Mouse (Mus musculus) hindbrain, postnatal 0 days (tissue): ENCODE data around the gene Unc45b. TPM values are rescaled to one million over a fixed set of nuclear protein-coding genes. Genes with fewer than 3 reads are reported as not detected.
A peak's percentile ranks its signal among the peaks of the same experiment; 100 is the strongest.

Experiments
- ATAC-seq: fragments of 200-750 bp; cut with Nextera tagmentation; 2 replicates; pipeline ENCODE4 v1.8.0; 2017; ENCODE audit warnings: mild to moderate bottlenecking, moderate TSS enrichment, moderate library complexity
- DNase-seq: peaks from one replicate; pipeline ENCODE4 v3.0.0-alpha.2; 2015; ENCODE audit warnings: low spot score
- H3K27ac ChIP-seq: fragments of 300-500 bp; sonication (generic); 2 replicates; pipeline ENCODE4 v1.5.1; 2014; ENCODE audit warnings: mild to moderate bottlenecking
- H3K27me3 ChIP-seq: fragments of 300-500 bp; sonication (generic); 2 replicates; pipeline ENCODE4 v1.6.1; 2014; ENCODE audit warnings: low read length, mixed read lengths; ENCODE audit not compliant: insufficient read depth
- H3K36me3 ChIP-seq: fragments of 300-500 bp; sonication (generic); 2 replicates; pipeline ENCODE4 v1.6.1; 2014; ENCODE audit warnings: low read length, mixed read lengths; ENCODE audit not compliant: insufficient read depth
- H3K4me1 ChIP-seq: fragments of 300-500 bp; sonication (generic); 2 replicates; pipeline ENCODE4 v1.6.1; 2014; ENCODE audit warnings: antibody characterized with exemption, low read length, mixed read lengths; ENCODE audit not compliant: insufficient read depth
- H3K4me2 ChIP-seq: fragments of 300-500 bp; sonication (generic); 2 replicates; pipeline ENCODE4 v1.6.1; 2014; ENCODE audit warnings: low read depth, mild to moderate bottlenecking, low read length, moderate library complexity, mixed read lengths
- H3K4me3 ChIP-seq: fragments of 300-500 bp; sonication (generic); 2 replicates; pipeline ENCODE4 v1.5.1; 2014; ENCODE audit warnings: low read length
- H3K9ac ChIP-seq: fragments of 300-500 bp; sonication (generic); replicated peaks from 2 replicates; pipeline ENCODE4 v1.6.1; 2014; ENCODE audit warnings: mild to moderate bottlenecking, low read length, moderate library complexity, mixed read lengths
- H3K9me3 ChIP-seq: fragments of 300-500 bp; sonication (generic); 2 replicates; pipeline ENCODE4 v1.6.1; 2016; ENCODE audit warnings: low read length, mixed read lengths
- CTCF ChIP-seq: IDR thresholded peaks from 2 replicates; pipeline ENCODE4 v1.5.1; 2016; ENCODE audit warnings: antibody characterized with exemption, control low read depth, low read depth
- WGBS: fragments of 180-500 bp; shearing (Covaris S2); extraction: QIAGEN DNeasy Blood & Tissue Kit; methylation state at CpG from one replicate; pipeline ENCODE4 v1.1.7; 2014; 5-methylcytosine and 5-hydroxymethylcytosine counted together
- polyA plus RNA-seq: library from polyadenylated mRNA; unstranded; fragments of >200 nt; fragmentation: Nextera tagmentation; extraction: Ambion mirVana; gene quantifications from 2 replicates; pipeline ENCODE4 v1.2.1, GENCODE M21; 2015
- total RNA-seq: library from RNA; depleted of rRNA; stranded (reverse); fragments of >200 nt; gene quantifications from 2 replicates; pipeline ENCODE4 v1.2.3, GENCODE M21; 2014

The Unc45b gene
- total and polyA plus RNA-seq, 2 experiments from 2014 or later: 0.42 to 2.4 TPM

DNA sequence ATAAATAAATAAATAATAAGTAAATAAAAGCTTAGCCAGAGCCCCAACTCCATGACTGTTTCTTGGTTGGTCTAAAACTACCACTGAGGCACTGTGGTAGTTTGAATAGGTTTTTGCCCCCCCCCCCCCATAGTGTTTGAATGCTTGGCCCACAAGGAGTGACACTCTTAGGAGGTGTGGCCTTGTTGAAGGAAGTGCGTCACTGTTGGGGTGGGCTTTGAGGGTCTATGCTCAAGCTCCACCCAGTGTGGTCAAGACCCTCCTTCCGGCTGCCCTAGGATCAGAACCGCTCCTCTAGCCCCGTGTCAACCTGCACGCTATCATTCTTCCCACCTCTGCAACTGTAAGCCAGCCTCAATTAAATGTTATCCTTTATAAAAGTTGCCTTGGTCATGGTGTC is 34.7 kb upstream of the Unc45b start:
- H3K4me2 ChIP-seq: no peak overlapping the region
- no peaks in the 10 kb centered on the region for H3K4me1 ChIP-seq
- WGBS: 92% methylated on average over 5 of the region's 5 CpGs
- no peak overlapping the region for H3K9ac ChIP-seq
- no peak for TF ChIP-seq CTCF
- H3K27ac ChIP-seq: no peak overlapping the region
- no peak overlapping the region for H3K4me3 ChIP-seq
- no peak for DNase-seq
- no peaks in the 10 kb centered on the region for H3K27me3 ChIP-seq
- peaks cover 5% of the 10 kb centered on the region; the same call in 1 of the 2 replicates for H3K36me3 ChIP-seq
- H3K9me3 ChIP-seq: no peaks in the 10 kb centered on the region
- no peak for ATAC-seq

DNA sequence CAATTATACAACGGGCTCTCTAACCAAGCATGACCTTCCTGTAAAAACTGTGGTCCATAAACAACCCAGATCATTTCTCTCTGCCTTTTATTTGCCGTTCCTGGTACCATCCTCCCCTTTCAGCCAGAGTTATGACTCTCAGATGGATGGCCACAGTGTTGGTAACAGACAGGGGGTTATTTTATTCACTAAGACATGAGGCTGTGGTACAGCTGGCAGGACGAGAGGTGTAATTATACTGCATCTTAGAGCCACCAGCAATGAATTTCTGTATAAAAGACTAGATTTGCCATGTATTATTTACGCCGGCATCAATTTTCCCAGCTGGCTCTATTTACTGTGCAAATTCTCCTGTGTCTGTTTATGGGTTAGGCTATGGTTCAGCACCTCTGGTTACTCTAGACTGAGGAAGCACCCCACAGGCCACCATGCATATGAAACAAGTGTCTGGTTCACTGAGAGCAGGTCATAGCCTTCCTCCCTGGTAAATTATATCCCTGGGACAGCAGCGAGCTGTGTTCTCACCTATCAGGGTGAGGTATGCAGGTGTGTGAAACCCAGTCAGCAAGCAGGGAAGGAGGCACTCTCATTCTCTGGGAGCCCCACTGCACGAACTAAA is 32.5 kb upstream of the Unc45b start:
- Histone ChIP-seq H3K9me3 (no peaks in the 10 kb centered on the region), H3K4me2 (no peak overlapping the region), H3K36me3 (peaks cover 5% of the 10 kb centered on the region; the same call in 1 of the 2 replicates), H3K4me1 (no peaks in the 10 kb centered on the region), H3K27ac (no peak overlapping the region), H3K4me3 (no peak overlapping the region), H3K27me3 (no peaks in the 10 kb centered on the region), H3K9ac (no peak overlapping the region)
- DNase-seq (no peak), ATAC-seq (no peak)
- TF ChIP-seq CTCF: no peak
- 84% methylated on average over 7 of the region's 7 CpGs for WGBS

DNA sequence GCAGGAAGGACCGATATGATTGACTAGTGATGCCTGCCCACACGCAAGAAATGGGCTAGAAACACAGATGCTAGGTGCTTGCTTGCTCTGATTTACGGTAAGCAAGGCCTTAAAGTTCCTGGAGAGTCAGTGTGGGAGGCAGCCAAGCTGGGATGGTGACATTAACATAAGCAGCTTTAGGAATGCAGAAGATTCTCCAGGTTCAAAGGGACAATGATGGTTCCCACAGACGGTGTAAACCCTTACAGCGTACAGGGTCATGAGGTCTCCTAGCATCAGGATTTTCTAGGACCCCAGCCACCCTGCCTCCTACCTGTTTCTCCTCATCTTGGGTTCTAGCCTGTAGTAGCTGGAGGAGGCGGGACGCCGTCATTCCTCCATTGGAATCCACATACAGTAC is 27.2 kb upstream of the Unc45b start:
- DNase-seq (no peak), ATAC-seq (no peak)
- H3K27me3 ChIP-seq: no peaks in the 10 kb centered on the region
- no peak overlapping the region for H3K4me2 ChIP-seq
- no peak for TF ChIP-seq CTCF
- no peaks in the 10 kb centered on the region for H3K9me3 ChIP-seq
- H3K27ac ChIP-seq: no peak overlapping the region
- H3K9ac ChIP-seq: no peak overlapping the region
- H3K4me1 ChIP-seq: no peaks in the 10 kb centered on the region
- H3K36me3 ChIP-seq: peaks cover 5% of the 10 kb centered on the region; the same call in 1 of the 2 replicates
- WGBS: 75% methylated on average over 8 of the region's 8 CpGs
- H3K4me3 ChIP-seq: no peak overlapping the region

DNA sequence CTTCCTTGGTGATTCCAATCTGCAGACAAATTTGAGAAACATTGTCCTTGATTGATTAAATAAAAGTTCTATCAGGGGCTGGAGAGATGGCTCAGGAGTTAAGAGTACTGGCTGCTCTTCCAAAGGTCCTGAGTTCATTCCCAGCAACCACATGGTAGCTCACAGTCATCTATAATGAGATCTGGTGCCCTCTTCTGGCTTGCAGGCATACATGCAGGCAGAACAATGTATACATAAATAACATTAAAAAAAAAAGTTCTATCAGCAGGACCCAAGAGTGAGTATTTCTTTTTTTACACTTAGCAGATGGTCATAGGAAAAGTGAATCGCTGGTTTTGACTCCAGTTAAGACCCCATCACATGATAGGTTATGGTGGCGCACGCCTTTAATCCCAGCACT is 23.8 kb upstream of the Unc45b start:
- H3K9ac ChIP-seq: no peak overlapping the region
- WGBS: 90% methylated on average over 3 of the region's 3 CpGs

DNA sequence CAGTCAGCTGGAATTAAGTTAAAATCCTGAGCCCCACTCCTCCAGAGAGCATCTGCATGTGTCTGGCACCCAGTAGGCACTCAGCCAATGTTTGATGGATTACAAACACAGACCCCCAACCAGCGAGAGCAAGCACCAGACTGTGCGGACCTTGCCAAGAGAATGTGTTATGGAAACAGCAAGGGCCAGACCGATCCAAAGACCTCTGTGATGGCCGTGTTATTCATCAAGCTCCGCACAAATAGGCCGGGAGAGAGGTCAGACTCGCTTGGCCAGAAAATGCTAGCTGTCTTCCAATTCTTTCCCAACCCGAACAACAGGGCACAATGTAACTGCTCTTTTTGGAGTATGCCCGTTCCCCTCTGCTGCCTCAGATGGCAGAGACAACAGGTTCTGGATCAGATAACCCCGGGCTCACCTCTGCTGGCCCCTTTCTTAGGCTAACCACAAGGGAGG is 21.8 kb upstream of the Unc45b start:
- peak; percentile 77 for DNase-seq
- ATAC-seq: peak; percentile 62
- WGBS: 21% methylated on average over 10 of the region's 10 CpGs
- Histone ChIP-seq H3K27ac (no peak overlapping the region), H3K4me2 (peak overlapping the region; percentile 95), H3K9ac (no peak overlapping the region), H3K4me1 (peaks cover 6% of the 10 kb centered on the region; the same call in 1 of the 2 replicates), H3K27me3 (peaks cover 11% of the 10 kb centered on the region; the same call in 1 of the 2 replicates), H3K9me3 (no peaks in the 10 kb centered on the region), H3K36me3 (no peaks in the 10 kb centered on the region), H3K4me3 (no peak overlapping the region)
- no peak for TF ChIP-seq CTCF

More for the DNA sequence above, 23.8 kb upstream of the Unc45b start:
- DNase-seq: no peak
- Histone ChIP-seq H3K36me3 (no peaks in the 10 kb centered on the region), H3K27ac (no peak overlapping the region), H3K4me3 (no peak overlapping the region), H3K4me2 (no peak overlapping the region), H3K27me3 (0 out of 2 replicates have a peak, but pooled peaks cover 4% of the 10 kb centered on the region), H3K4me1 (peaks cover 6% of the 10 kb centered on the region; the same call in 1 of the 2 replicates), H3K9me3 (no peaks in the 10 kb centered on the region)
- TF ChIP-seq CTCF: peak; percentile 54
- ATAC-seq: no peak

DNA sequence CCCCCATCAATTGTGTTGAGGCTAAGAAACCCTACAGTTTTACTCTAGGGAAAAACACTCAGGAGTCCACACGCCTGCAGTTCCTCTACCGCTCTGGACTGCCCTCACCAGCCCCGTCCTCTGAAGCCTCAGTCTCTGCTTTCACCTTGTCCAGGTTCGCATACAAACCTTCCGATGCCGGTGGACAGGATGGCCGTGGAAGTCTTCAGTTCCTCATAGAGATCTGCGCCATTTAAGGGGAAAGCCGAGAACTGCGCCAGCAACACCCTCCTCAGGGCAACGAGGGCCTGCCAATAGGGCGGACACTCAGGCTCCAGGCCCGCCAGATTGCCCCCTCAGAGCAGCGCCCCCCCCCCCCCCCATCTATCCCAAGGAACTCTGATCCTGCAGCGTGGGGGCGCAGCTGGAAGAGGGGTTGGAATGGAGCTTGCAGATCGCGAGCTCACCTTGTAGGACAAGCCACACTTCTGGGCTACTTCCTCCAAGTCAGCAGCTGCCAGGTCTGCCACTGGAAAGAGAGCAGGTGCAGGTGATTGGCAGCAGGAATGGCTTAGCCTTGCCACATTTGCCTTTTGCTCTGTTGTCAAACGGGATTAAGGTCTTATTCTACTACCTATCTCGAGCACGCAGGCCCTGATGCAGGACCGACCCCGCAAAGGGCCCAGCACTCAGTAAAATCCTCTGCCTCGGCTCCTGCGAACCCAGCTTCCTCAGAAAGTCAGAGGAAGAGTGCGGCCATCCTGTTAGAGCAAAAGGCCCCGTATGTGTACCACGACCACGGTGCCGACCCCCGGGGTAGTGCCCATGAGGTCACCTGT is 20.6 kb upstream of the Unc45b start:
- peak overlapping the region; percentile 50 for H3K4me3 ChIP-seq
- H3K27me3 ChIP-seq: peaks cover 11% of the 10 kb centered on the region; the same call in 1 of the 2 replicates
- H3K4me1 ChIP-seq: peaks cover 6% of the 10 kb centered on the region; the same call in 1 of the 2 replicates
- no peaks in the 10 kb centered on the region for H3K36me3 ChIP-seq
- H3K9ac ChIP-seq: peak overlapping the region; percentile 52
- WGBS: 5% methylated on average over 31 of the region's 31 CpGs
- no peak for TF ChIP-seq CTCF
- H3K27ac ChIP-seq: peak overlapping the region; percentile 45; the same call in 1 of the 2 replicates
- no peaks in the 10 kb centered on the region for H3K9me3 ChIP-seq
- DNase-seq (peak; percentile 39), ATAC-seq (peak; percentile 19)
- peak overlapping the region; percentile 95 for H3K4me2 ChIP-seq
